Mouse (Mus musculus) forebrain, embryonic 16.5 days (tissue): ENCODE measurements at regions not wholly inside any gene's neighbourhood (a gene's known extent, or its start where the extent isn't known, plus 50 kb on each side); places are given as distances from the start of the nearest gene placed in this dataset.

ENCODE experiments used
- ATAC-seq: fragments of 200-750 bp; cut with Nextera tagmentation; 2 replicates; pipeline ENCODE4 v1.8.0; 2017; ENCODE audit warnings: mild to moderate bottlenecking, moderate library complexity
- H3K27ac ChIP-seq: fragments of 300-500 bp; sonication (generic); 2 replicates; pipeline ENCODE4 v1.5.1; 2014; ENCODE audit warnings: low read length, control low read depth
- H3K27me3 ChIP-seq: fragments of 300-500 bp; sonication (generic); replicated peaks from 2 replicates; pipeline ENCODE4 v1.6.1; 2014; ENCODE audit warnings: low read length; ENCODE audit not compliant: control insufficient read depth, insufficient read depth
- H3K36me3 ChIP-seq: fragments of 300-500 bp; sonication (generic); 2 replicates; pipeline ENCODE4 v1.6.1; 2014; ENCODE audit not compliant: control insufficient read depth, insufficient read depth
- H3K4me1 ChIP-seq: fragments of 300-500 bp; sonication (generic); replicated peaks from 2 replicates; pipeline ENCODE4 v1.6.1; 2014; ENCODE audit warnings: low read length; ENCODE audit not compliant: control insufficient read depth, insufficient read depth
- H3K4me2 ChIP-seq: fragments of 300-500 bp; sonication (generic); 2 replicates; pipeline ENCODE4 v1.6.1; 2014; ENCODE audit warnings: mild to moderate bottlenecking, low read length, control low read depth
- H3K4me3 ChIP-seq: fragments of 300-500 bp; sonication (generic); replicated peaks from 2 replicates; pipeline ENCODE4 v1.5.1; 2014; ENCODE audit warnings: mild to moderate bottlenecking, low read length, control low read depth
- H3K9ac ChIP-seq: fragments of 300-500 bp; sonication (generic); replicated peaks from 2 replicates; pipeline ENCODE4 v1.6.1; 2014; ENCODE audit warnings: low read depth, low read length, control low read depth
- H3K9me3 ChIP-seq: fragments of 300-500 bp; sonication (generic); 2 replicates; pipeline ENCODE4 v1.6.1; 2016; ENCODE audit warnings: low read length; ENCODE audit not compliant: control insufficient read depth
- WGBS: fragments of 180-500 bp; shearing (Covaris S2); extraction: QIAGEN DNeasy Blood & Tissue Kit; methylation state at CpG from one replicate; pipeline ENCODE4 v1.1.7; 2014; 5-methylcytosine and 5-hydroxymethylcytosine counted together

DNA sequence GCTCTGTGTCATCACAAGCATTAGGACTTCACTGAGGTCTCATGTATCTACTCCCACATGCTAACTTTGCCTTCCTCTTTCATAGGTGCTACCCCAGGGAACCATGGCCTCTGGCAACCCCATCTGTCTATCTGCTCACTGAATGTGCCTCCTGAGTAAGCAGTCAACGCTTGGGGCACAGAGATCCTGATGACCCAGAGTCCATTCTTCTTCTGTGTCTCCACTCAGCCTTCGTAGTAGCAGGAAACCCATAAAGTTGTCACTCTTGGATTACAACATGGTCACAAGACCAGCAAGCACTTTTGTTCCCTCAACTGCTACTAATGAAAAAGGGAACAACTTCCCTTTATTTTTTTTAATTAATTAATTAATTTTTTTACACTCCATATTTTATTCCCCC lies 296.2 kb downstream of the Cd47 start:
- H3K27ac ChIP-seq: no peak overlapping the region
- no peak overlapping the region for H3K4me2 ChIP-seq
- ATAC-seq: no peak
- H3K27me3 ChIP-seq: no peaks in the 10 kb centered on the region
- H3K36me3 ChIP-seq: no peaks in the 10 kb centered on the region
- 90% methylated on average over 2 of the region's 2 CpGs for WGBS
- no peaks in the 10 kb centered on the region for H3K4me1 ChIP-seq
- no peak overlapping the region for H3K9ac ChIP-seq
- no peak overlapping the region for H3K4me3 ChIP-seq
- H3K9me3 ChIP-seq: no peaks in the 10 kb centered on the region

DNA sequence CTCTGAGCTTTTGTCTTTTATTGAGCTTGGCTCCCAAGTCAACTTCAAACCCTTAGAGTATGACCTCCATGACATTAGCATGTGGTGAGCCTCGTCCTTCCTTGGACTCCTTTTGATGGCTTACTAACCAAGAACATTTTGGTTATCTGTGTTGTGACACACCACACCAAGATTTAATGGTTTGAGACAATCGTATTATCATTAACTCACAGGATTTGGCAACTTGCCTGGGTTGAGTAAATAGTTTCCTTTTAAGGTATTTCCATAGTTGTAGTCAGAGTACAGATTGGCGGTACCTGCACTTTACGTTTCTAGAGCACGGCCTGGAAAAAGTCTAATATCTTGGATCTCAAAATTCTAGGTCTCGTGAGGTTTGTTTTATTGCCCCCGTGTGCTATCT lies 303.0 kb downstream of the Cd47 start:
- Histone ChIP-seq H3K4me3 (no peak overlapping the region), H3K4me2 (no peak overlapping the region), H3K36me3 (no peaks in the 10 kb centered on the region), H3K27me3 (no peaks in the 10 kb centered on the region), H3K27ac (no peak overlapping the region), H3K9me3 (no peaks in the 10 kb centered on the region), H3K9ac (no peak overlapping the region), H3K4me1 (no peaks in the 10 kb centered on the region)
- 84% methylated on average over 7 of the region's 7 CpGs for WGBS
- ATAC-seq: no peak

DNA sequence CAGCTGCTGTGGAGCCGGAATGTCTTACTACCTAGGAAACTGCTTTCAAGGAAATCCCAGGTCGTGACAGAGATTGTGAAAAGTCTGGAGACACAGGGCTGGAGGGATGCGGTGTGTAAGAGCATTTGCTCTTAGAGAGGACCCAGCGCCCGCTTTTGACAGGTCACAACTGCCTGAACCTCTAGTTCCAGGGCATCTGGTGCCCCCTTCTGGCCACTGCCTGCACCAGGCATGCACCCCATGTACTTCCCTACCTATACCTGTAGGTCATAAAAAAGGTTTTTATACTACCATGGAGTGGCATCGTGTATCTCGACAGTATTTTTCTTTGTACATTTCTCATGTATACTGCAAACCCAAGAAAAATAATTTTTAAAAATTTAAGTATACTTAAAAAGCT lies 314.0 kb downstream of the Bbx start:
- no peaks in the 10 kb centered on the region for H3K4me1 ChIP-seq
- H3K4me2 ChIP-seq: no peak overlapping the region
- WGBS: 92% methylated on average over 7 of the region's 7 CpGs
- no peak overlapping the region for H3K4me3 ChIP-seq
- ATAC-seq: no peak
- H3K9ac ChIP-seq: no peak overlapping the region
- no peaks in the 10 kb centered on the region for H3K27me3 ChIP-seq
- H3K9me3 ChIP-seq: no peaks in the 10 kb centered on the region
- H3K27ac ChIP-seq: no peak overlapping the region
- H3K36me3 ChIP-seq: no peaks in the 10 kb centered on the region

DNA sequence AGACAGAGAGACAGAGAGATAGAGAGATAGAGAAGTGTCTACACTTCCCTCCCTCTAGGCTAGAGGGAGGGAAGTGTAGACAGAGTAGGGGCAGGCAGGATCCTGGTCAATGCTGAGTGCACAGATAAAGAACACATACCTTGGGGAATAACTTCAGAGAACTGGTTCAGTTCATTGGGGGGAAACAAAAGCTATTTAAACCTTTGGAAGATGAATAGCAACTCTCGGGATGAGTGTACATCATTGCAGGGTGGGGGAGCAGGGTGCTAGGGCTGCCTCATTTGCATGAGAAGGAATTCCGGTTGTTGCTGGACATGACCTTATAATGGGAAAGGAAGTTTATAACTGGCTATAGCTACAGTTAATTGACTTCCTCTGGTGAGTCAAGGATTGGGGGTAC lies 309.7 kb downstream of the Bbx start:
- H3K4me2 ChIP-seq: no peak overlapping the region
- no peak overlapping the region for H3K9ac ChIP-seq
- H3K4me3 ChIP-seq: no peak overlapping the region
- H3K4me1 ChIP-seq: no peaks in the 10 kb centered on the region
- ATAC-seq: no peak
- WGBS: 60% methylated on average over 2 of the region's 2 CpGs
- H3K27me3 ChIP-seq: no peaks in the 10 kb centered on the region
- no peak overlapping the region for H3K27ac ChIP-seq
- H3K36me3 ChIP-seq: no peaks in the 10 kb centered on the region
- no peaks in the 10 kb centered on the region for H3K9me3 ChIP-seq

DNA sequence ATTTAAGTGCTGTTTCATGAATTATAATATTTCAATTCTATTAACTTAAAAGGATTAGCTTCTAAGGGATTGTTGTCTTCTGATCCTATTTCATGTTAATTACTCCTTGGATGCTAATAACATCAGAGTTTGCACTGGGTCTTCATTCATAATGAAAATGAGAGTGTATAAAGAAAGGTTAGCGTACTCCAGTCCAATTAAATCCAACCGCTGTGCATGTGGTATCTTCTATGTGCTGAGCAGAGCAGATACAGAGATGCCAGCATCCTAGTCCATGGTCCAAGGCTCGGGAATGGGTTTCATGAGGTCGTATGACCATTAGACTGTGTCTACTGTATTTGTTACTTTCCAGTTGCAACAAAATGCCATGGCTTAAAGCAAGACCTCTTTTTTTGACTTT lies 307.5 kb downstream of the Bbx start:
- ATAC-seq: no peak
- 71% methylated on average over 4 of the region's 4 CpGs for WGBS

DNA sequence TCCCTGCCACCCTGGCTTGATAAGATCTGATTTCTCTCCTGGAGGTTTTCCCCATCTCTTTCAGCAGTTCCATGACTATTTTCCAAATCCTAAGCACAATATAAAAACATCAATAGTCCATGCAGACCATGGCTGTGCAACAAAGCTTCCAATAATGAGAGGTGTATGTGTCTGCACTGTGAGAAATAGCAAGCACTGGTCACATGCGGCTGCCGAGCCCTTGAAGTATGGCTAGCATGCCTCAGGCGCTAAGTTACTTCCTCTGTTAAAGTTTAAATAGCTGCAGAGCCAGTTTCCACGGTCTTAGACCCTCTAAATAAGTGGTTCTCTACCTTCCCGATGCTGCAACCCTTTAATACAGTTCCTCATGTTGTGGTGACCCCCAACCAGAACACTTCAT lies 306.6 kb downstream of the Bbx start:
- 83% methylated on average over 5 of the region's 5 CpGs for WGBS
- no peak overlapping the region for H3K4me2 ChIP-seq
- H3K36me3 ChIP-seq: no peaks in the 10 kb centered on the region
- H3K9me3 ChIP-seq: no peaks in the 10 kb centered on the region
- H3K4me1 ChIP-seq: no peaks in the 10 kb centered on the region
- no peak overlapping the region for H3K27ac ChIP-seq
- no peak overlapping the region for H3K4me3 ChIP-seq
- ATAC-seq: no peak
- H3K27me3 ChIP-seq: no peaks in the 10 kb centered on the region
- H3K9ac ChIP-seq: no peak overlapping the region

More for the DNA sequence above, 307.5 kb downstream of the Bbx start:
- no peak overlapping the region for H3K9ac ChIP-seq
- no peaks in the 10 kb centered on the region for H3K4me1 ChIP-seq
- H3K9me3 ChIP-seq: no peaks in the 10 kb centered on the region
- no peaks in the 10 kb centered on the region for H3K36me3 ChIP-seq
- H3K4me2 ChIP-seq: no peak overlapping the region
- H3K27ac ChIP-seq: no peak overlapping the region
- H3K4me3 ChIP-seq: no peak overlapping the region
- H3K27me3 ChIP-seq: no peaks in the 10 kb centered on the region

DNA sequence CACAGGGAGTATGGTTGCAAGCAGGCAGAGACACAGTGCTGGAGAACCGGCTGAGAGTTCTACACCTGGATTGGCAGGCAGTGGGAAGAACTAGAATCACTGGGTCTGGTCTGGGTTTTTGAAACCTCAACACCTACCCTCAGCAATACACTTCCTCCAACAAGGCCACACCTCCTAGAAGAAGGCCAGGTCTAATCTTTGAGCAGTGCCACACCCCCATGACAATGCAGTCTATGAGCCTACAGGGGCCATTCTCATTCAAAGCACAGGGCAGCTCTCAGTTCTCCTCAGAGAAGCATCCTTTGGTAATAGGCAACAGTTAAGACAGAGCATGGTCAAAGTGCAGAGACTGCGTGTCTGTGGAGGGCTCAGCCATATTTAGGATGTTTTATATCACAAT lies 300.8 kb downstream of the Bbx start:
- no peaks in the 10 kb centered on the region for H3K9me3 ChIP-seq
- no peak for ATAC-seq
- no peak overlapping the region for H3K4me3 ChIP-seq
- WGBS: 96% methylated on average over 2 of the region's 2 CpGs
- H3K4me2 ChIP-seq: no peak overlapping the region
- H3K27me3 ChIP-seq: no peaks in the 10 kb centered on the region
- H3K36me3 ChIP-seq: no peaks in the 10 kb centered on the region
- no peak overlapping the region for H3K9ac ChIP-seq
- no peak overlapping the region for H3K27ac ChIP-seq
- H3K4me1 ChIP-seq: no peaks in the 10 kb centered on the region
